Mouse (Mus musculus) hematopoietic multipotent progenitor cell, adult 10-12 weeks (in vitro differentiated cells): ENCODE data around the gene Rcvrn. TPM values are rescaled to one million over a fixed set of nuclear protein-coding genes. Genes with fewer than 3 reads are reported as not detected.

Experiments used
- polyA plus RNA-seq: library from polyadenylated mRNA; stranded (reverse); fragments of >175 nt; gene quantifications from 2 replicates; pipeline ENCODE4 v1.2.3, GENCODE M21; 2012; ENCODE audit warnings: low replicate concordance

The Rcvrn gene
- polyA plus RNA-seq = not detected in 2 replicates

GRCm38 (mm10) chr11:67694703-67695376 lies at the start of gene Rcvrn:
Gene Rcvrn (plus strand): TSS chr11:67695326.

Other genes with a start within 250 kb of the Rcvrn start
- 7.4 and 8.0 TPM in 2 replicates for gene Gas7, start 239.9 kb upstream of the Rcvrn start, polyA plus RNA-seq
- gene Glp2r, start 75.8 kb downstream of the Rcvrn start, polyA plus RNA-seq = not detected in 2 replicates
- gene Gsg1l2, start 79.3 kb downstream of the Rcvrn start, polyA plus RNA-seq = not detected in 2 replicates
- not detected in 2 replicates for gene Dhrs7c, start 102.9 kb downstream of the Rcvrn start, polyA plus RNA-seq
- 0.03 TPM in 1 of 2 replicates, not detected in the other for gene Usp43, start 226.8 kb downstream of the Rcvrn start, polyA plus RNA-seq